Mouse (Mus musculus): ENCODE measurements around the gene Pdlim1.

- no peak for TF ChIP-seq CTCF (IDR thresholded peaks at IDR 0.05; ENCODE audit: extremely low read depth, insufficient read depth, low read length)
- TF ChIP-seq POLR2A (IDR thresholded peaks at IDR 0.05; ENCODE audit: extremely low read depth, insufficient read depth, low read length): no peak
Observed at GRCm38 (mm10) chr19:40297798-40298144, 26.1 kb upstream of the Pdlim1 start.
